Mouse (Mus musculus) liver, adult 2 months (tissue): ENCODE results near the gene Tnni2.

Source experiments
- CTCF ChIP-seq: fragments of 200-500 bp; IDR thresholded peaks from 2 replicates; pipeline ENCODE4 v1.5.1; 2011; ENCODE audit warnings: low read depth, low read length, control low read depth
- POLR2A ChIP-seq: fragments of 200-500 bp; IDR thresholded peaks from 2 replicates; pipeline ENCODE4 v1.6.1; 2011; ENCODE audit warnings: low read length, control low read depth; ENCODE audit not compliant: insufficient read depth; ENCODE audit errors: extremely low read depth

DNA sequence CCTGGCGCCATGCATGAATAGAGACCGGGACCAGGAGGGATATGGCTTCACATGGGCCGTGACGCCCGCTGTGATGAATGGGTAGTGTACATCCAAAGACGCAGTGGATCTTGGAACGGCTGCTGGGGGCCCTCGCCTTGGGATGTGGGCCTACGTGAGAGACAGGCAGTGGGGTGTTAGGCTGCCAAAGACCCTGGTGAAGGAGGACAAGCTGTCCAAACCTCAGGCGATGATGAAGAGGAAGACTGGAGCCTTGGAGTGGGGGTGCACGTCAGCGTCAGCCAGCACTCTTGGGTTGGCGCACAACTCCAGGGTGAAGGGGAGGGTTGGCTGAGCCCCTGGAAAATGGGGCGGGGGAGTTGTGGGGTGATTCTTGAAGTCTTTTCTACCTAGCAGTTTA, 10.5 kb upstream of the Tnni2 start:
- TF ChIP-seq CTCF (no peak), POLR2A (no peak)
